Mouse (Mus musculus) cerebellum, adult 2 months (tissue): ENCODE measurements at regions not wholly inside any gene's neighbourhood (a gene's known extent, or its start where the extent isn't known, plus 50 kb on each side); places are given as distances from the start of the nearest gene placed in this dataset.

Source experiments
- DNase-seq, 2 experiments: peaks; one replicate each; pipeline ENCODE4 v3.0.0; 2021
- H3K27ac ChIP-seq: fragments of 200-500 bp; 2 replicates; pipeline ENCODE4 v1.5.1; 2012; ENCODE audit warnings: low read length, control low read depth, inconsistent platforms; ENCODE audit not compliant: insufficient read depth
- H3K27me3 ChIP-seq: fragments of 200-500 bp; 2 replicates; pipeline ENCODE4 v1.6.1; 2012; ENCODE audit warnings: inconsistent platforms, mild to moderate bottlenecking, low read length, moderate library complexity; ENCODE audit not compliant: control insufficient read depth, insufficient read depth
- H3K4me1 ChIP-seq: fragments of 200-500 bp; 2 replicates; pipeline ENCODE4 v1.6.1; 2011; ENCODE audit warnings: low read length; ENCODE audit not compliant: control insufficient read depth, insufficient read depth
- H3K4me3 ChIP-seq: fragments of 200-500 bp; replicated peaks from 2 replicates; pipeline ENCODE3; 2011; ENCODE audit warnings: mild to moderate bottlenecking, low read depth, low read length, control low read depth; ENCODE audit not compliant: insufficient read depth
- CTCF ChIP-seq: fragments of 200-500 bp; IDR thresholded peaks from 2 replicates; pipeline ENCODE4 v1.5.1; 2011; ENCODE audit warnings: low read depth, mild to moderate bottlenecking, control low read depth, low read length, moderate library complexity, borderline replicate concordance; ENCODE audit not compliant: insufficient read depth
- POLR2A ChIP-seq: fragments of 200-500 bp; IDR thresholded peaks from 2 replicates; pipeline ENCODE4 v1.6.1; 2011; ENCODE audit warnings: low read length, control low read depth, borderline replicate concordance; ENCODE audit not compliant: insufficient read depth
- WGBS: fragments of 180-500 bp; shearing (Covaris S2); methylation state at CpG from one replicate; pipeline ENCODE4 v1.1.7; 2018; 5-methylcytosine and 5-hydroxymethylcytosine counted together

DNA sequence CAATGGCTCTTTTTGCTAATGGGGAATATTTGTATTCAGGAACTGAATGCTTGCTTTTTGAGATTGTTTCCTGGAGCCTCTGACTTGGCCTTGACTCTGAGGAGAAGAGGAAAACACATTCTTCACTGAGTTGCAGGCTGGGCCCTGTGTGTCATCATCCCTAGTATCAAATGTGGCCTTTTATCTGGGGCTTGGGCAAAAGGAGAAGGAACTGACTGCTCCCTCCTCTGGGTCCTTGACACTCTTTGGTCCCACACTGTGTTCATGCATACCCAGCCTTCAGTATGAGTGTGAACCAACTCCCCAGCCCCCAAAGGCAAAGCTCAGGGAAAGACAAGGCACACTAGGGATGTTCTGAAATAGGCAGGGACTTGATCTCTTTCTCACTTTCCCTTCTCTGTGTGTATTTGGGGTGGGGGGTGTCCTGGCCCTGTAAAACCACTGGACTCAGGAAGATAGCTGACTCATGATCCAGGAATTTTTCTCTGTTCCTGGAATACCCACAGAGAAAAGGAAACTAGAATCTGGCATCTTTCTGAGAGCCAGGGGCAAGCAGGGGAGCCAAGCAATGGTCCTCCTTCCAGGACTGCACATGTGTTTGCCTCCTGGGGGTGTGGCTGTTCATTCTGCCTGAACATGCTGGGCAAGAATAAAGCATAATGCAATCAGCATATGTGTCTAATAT, 82.1 kb upstream of the Sh3bp4 start:
- H3K4me1 ChIP-seq = no peaks in the 10 kb centered on the region
- no peak overlapping the region for H3K4me3 ChIP-seq
- no peak for TF ChIP-seq CTCF
- TF ChIP-seq POLR2A = no peak
- H3K27me3 ChIP-seq = no peaks in the 10 kb centered on the region
- no peak overlapping the region for H3K27ac ChIP-seq
- DNase-seq = no peak

GRCm38 (mm10) chr1:88994588-88995331, 75.5 kb upstream of the Sh3bp4 start:
- no peak overlapping the region for H3K27ac ChIP-seq
- no peaks in the 10 kb centered on the region for H3K27me3 ChIP-seq
- no peak overlapping the region for H3K4me3 ChIP-seq
- TF ChIP-seq CTCF (no peak), POLR2A (no peak)
- WGBS = 83% methylated on average over 12 of the region's 12 CpGs
- H3K4me1 ChIP-seq = no peaks in the 10 kb centered on the region
- DNase-seq = no peak

- Histone ChIP-seq H3K27me3 (no peaks in the 10 kb centered on the region; the same call in 1 of the 2 replicates), H3K4me3 (no peak overlapping the region), H3K27ac (no peak overlapping the region), H3K4me1 (no peaks in the 10 kb centered on the region)
- no peak for DNase-seq
- TF ChIP-seq CTCF (no peak), POLR2A (no peak)
- 26% methylated on average over 8 of the region's 8 CpGs for WGBS
Observed at GRCm38 (mm10) chr1:88995945-88996344, 74.3 kb upstream of the Sh3bp4 start.

DNA sequence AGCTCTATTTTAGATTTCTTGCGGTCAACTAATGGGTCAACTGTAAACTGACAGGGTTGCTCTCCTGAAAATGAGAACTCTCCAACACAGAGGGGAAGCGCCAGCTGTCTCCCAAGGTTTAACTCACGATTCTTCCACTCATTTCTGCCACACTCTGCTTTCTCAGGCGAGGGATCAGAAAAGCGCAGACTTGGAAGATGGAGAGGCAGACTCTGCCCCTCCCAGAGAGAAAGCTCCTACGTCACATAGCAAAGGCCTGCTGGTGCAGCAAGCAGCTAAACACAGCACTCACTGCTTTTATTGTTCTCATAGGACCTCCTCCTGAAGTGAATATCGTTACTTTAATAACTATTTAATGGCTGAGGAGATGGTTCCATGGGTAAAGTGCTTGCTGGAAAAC, 73.6 kb upstream of the Sh3bp4 start:
- Histone ChIP-seq H3K27ac (no peak overlapping the region), H3K4me3 (no peak overlapping the region), H3K4me1 (no peaks in the 10 kb centered on the region), H3K27me3 (no peaks in the 10 kb centered on the region; the same call in 1 of the 2 replicates)
- TF ChIP-seq POLR2A = no peak
- TF ChIP-seq CTCF = no peak
- DNase-seq = no peak
- WGBS = 42% methylated on average over 7 of the region's 7 CpGs

DNA sequence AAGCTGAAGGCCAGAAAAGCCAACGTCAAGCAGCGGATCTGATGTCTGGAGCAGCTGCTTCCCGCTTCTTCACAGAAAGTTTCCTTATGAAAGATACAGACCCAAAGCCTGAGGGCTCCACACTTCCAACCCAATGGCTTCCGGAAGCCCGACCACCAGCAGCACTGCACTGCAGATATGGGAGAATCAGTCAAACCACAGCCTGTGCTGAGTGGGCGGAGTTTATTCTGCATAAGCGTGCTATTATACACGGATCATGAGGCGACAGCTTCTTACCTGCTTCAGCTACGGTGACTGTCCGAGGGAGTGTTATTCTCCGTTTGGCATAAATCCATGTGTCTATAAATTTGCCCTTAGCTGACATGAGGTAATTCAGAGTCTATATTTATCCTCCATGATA, 72.4 kb upstream of the Sh3bp4 start:
- Histone ChIP-seq H3K4me1 (no peaks in the 10 kb centered on the region), H3K4me3 (no peak overlapping the region), H3K27me3 (no peaks in the 10 kb centered on the region; the same call in 1 of the 2 replicates), H3K27ac (no peak overlapping the region)
- no peak for TF ChIP-seq POLR2A
- TF ChIP-seq CTCF = no peak
- no peak for DNase-seq
- WGBS = 83% methylated on average over 12 of the region's 12 CpGs

- H3K27me3 ChIP-seq = no peaks in the 10 kb centered on the region; the same call in 1 of the 2 replicates
- H3K27ac ChIP-seq = no peak overlapping the region
- 81% methylated on average over 3 of the region's 3 CpGs for WGBS
- no peak overlapping the region for H3K4me3 ChIP-seq
- H3K4me1 ChIP-seq = no peaks in the 10 kb centered on the region
- DNase-seq = no peak
- no peak for TF ChIP-seq CTCF
- no peak for TF ChIP-seq POLR2A
Observed at GRCm38 (mm10) chr1:89002326-89002725, 67.9 kb upstream of the Sh3bp4 start.

- Histone ChIP-seq H3K27me3 (no peaks in the 10 kb centered on the region; the same call in 1 of the 2 replicates), H3K27ac (no peak overlapping the region), H3K4me3 (no peak overlapping the region), H3K4me1 (no peaks in the 10 kb centered on the region)
- WGBS = 41% methylated on average over 2 of the region's 2 CpGs
- TF ChIP-seq CTCF = no peak
- TF ChIP-seq POLR2A = no peak
- DNase-seq = no peak
Observed at GRCm38 (mm10) chr1:89003752-89004151, 66.5 kb upstream of the Sh3bp4 start.

GRCm38 (mm10) chr1:89007476-89007875, 62.7 kb upstream of the Sh3bp4 start:
- 23% methylated on average over 7 of the region's 7 CpGs for WGBS
- DNase-seq = no peak
- Histone ChIP-seq H3K27me3 (no peaks in the 10 kb centered on the region), H3K4me1 (no peaks in the 10 kb centered on the region), H3K27ac (no peak overlapping the region), H3K4me3 (no peak overlapping the region)
- TF ChIP-seq POLR2A (no peak), CTCF (no peak)
